Mouse (Mus musculus): ENCODE results near the gene Cryzl1.

GRCm38 (mm10) chr16:91765121-91765815 lies 36.5 kb upstream of the Cryzl1 start:
- TF ChIP-seq CTCF (IDR thresholded peaks at IDR 0.05; ENCODE audit: low read depth) (no peak), EP300 (IDR thresholded peaks at IDR 0.05; ENCODE audit: low read depth) (no peak)

Data from heart, postnatal 0 days (tissue).